Mouse (Mus musculus): ENCODE measurements around the gene Serpinb7.

GRCm38 (mm10) chr1:107414650-107415049, 15.2 kb downstream of the Serpinb7 start:
- no peak for TF ChIP-seq CTCF (IDR thresholded peaks at IDR 0.05; ENCODE audit: low read depth)
- no peak for TF ChIP-seq EP300 (IDR thresholded peaks at IDR 0.05; ENCODE audit: low read depth)
